Mouse (Mus musculus): ENCODE data around the gene Cdh13.

The Cdh13 gene

GRCm38 (mm10) chr8:119245181-119245580 is 961.6 kb downstream of the Cdh13 start:
- no peak for DNase-seq (ENCODE audit: low read depth, low spot score)

- no peak for DNase-seq (ENCODE audit: low read depth, low spot score)
Observed at GRCm38 (mm10) chr8:119245641-119246040, 962.1 kb downstream of the Cdh13 start.

DNA sequence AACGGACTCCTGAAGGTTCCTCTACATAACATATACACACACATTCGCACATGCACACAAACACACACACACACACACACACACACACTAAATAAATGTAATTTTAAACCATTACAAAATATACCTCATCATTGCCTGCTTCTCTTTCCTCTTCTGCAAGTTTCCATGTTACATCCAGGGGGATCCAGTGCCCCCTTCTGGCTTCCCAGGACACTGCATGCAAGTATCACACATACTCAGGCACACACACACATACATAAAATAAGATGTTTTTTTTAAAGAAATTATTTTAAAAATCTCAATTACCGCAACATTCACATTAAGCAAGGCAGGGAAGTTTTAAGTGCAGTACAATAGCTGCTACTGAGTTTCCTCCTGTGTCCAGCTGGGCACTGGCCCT is 970.8 kb downstream of the Cdh13 start:
- no peak for DNase-seq (ENCODE audit: low read depth, low spot score)

DNA sequence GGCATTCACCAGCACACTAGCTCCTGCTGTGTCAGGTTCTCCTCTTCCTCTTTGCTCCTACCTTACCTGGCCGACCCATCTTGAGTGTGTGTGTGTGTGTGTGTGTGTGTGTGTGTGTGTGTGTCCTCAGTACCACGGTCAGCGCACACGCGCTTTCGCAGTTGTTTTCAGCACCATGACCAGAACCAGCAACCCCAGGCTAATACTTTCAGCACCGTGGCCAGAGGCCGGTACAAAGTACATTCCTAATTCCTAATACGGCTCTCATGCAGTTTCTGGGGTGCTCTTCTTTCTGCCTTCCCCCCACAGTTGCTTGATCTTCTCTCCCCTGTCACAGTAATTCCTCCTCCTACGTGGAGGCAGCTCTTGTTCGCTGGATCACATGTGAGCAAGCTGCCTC is 975.1 kb downstream of the Cdh13 start:
- DNase-seq (ENCODE audit: low read depth, low spot score): peak; percentile 74

GRCm38 (mm10) chr8:119263750-119264149 is 980.2 kb downstream of the Cdh13 start:
- peak; percentile 1 for DNase-seq (ENCODE audit: low read depth, low spot score)

GRCm38 (mm10) chr8:119266304-119266703 is 982.8 kb downstream of the Cdh13 start:
- no peak for DNase-seq (ENCODE audit: low read depth, low spot score)

- DNase-seq (ENCODE audit: low read depth, low spot score): no peak
Observed at GRCm38 (mm10) chr8:119269576-119269975, 986.0 kb downstream of the Cdh13 start.

DNA sequence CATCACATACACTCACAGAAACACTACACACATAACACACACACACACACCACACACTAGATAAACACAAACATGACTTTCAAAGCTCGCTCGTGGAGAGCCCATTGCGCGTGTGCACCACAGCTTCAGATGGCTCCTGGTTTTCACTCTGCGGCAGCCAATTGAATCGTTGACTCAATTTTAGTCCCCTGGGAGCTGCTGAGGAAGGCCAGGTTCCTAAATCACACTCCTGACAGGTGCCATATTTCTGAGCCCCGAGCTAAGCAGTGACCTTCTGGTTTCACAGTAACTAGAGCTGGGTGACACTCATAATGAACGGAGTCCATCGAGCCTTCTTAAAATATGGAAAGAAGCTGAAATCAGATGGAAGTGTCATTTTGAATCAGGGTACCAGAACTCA is 986.8 kb downstream of the Cdh13 start:
- DNase-seq (ENCODE audit: low read depth, low spot score): no peak

- DNase-seq (ENCODE audit: low read depth, low spot score): no peak
Observed at GRCm38 (mm10) chr8:119272891-119273290, 989.4 kb downstream of the Cdh13 start.

- DNase-seq (ENCODE audit: low read depth, low spot score): no peak
Observed at GRCm38 (mm10) chr8:119275442-119275841, 991.9 kb downstream of the Cdh13 start.

DNA sequence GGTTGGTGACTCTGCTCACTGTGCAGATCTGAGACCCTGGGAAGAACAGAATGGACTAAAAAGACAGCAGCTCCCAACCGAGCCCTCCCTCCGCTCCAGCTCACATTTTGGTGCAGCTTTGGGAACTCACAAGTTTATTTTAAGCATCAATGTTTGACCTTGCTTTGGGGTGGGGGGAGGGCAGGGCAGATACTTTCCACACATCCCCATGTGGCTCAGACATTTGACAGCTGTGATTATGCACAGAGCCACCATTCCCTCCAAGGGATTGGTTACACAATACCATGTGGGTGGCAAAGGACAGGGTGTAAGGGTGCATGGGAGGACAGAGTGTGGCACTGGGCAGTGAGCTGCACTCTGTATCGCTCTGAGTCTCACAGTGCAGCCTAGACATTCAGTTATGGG is 993.5 kb downstream of the Cdh13 start:
- DNase-seq (ENCODE audit: low read depth, low spot score): no peak

GRCm38 (mm10) chr8:119281761-119282160 is 998.2 kb downstream of the Cdh13 start:
- DNase-seq (ENCODE audit: low read depth, low spot score): no peak

GRCm38 (mm10) chr8:119284516-119284915 is 1001.0 kb downstream of the Cdh13 start:
- no peak for DNase-seq (ENCODE audit: low read depth, low spot score)

- DNase-seq (ENCODE audit: low read depth, low spot score): no peak
Observed at GRCm38 (mm10) chr8:119284920-119285319, 1001.4 kb downstream of the Cdh13 start.

DNA sequence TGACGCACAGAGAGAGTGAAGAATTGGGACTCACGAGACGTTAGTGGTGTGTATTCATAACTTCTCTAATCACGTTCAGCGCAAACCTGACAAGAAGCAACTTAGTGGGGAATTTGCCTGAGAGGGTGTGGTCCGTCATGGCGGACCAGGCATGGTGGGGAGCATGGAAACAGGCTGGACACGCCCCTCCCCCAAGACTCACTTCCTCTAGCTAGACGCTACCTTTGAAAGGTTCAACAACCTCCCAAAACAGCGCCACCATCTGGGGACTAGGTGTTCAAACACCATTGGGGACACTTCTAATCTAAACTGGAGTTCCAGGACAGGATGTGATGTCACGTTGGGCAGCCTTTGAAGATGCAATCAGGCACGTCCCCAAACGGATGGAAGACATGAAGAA is 1011.9 kb downstream of the Cdh13 start:
- DNase-seq (ENCODE audit: low read depth, low spot score): no peak

- DNase-seq (ENCODE audit: low read depth, low spot score): peak; percentile 12
Observed at GRCm38 (mm10) chr8:119297752-119298151, 1014.2 kb downstream of the Cdh13 start.

DNA sequence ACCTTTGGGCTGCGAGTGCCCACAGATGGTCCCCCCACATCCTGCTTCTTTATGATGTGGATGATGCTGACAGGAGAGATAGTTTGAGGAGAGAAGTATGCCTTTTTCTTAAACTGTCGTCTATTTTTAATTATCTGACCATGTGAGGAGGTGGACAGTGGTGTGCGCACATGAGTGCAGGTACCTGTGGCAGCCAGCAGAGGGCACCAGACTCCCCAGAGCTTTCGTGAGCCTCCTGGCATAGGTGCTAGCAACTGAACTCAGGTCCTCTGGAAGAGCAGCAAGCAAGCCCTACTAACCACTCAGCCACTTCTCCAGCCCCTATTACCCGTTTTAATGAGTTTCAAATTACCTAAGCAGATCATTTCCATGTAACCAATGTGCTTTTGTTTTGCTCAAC is 1016.8 kb downstream of the Cdh13 start:
- no peak for DNase-seq (ENCODE audit: low read depth, low spot score)

GRCm38 (mm10) chr8:119304196-119304595 is 1020.7 kb downstream of the Cdh13 start:
- DNase-seq (ENCODE audit: low read depth, low spot score): no peak

DNA sequence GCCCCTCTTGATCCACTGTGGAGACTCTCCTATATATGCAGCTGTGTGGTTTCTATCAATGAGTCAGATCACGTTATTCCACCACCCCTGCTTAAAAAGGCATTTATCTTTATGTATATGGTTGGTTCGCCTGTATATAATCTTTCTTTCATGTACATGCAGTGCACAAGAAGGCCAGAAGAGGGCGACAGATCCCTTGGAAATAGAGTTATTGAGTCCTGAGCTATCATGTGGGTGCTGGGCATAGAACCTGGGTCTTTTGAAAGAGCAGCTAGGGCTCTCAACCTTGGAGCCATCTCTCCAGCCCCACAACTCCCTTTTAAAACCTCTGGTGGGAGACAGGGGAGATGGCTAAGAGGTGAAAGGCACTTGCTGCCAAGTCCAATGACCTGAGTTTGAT is 1027.9 kb downstream of the Cdh13 start:
- no peak for DNase-seq (ENCODE audit: low read depth, low spot score)

DNA sequence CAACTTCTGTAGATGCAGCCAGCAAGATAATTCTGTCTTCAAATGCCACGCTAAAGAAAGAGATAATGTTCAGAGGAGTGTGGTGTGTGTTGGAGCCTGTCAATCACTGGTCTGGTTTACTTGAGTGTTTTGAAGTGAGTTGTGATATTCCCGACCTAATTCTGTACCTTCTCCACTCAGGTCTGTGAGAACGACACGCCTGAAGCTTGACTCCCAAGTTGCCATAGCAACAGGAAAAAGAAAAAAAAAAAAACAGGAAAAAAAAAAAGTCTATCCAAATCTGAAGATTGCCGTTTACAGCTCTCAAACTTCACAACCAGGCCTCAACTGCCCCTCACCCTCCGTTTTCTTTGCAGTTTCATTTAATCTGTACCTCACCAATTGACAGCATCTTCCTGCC is 1039.7 kb downstream of the Cdh13 start:
- no peak for DNase-seq (ENCODE audit: low read depth, low spot score)

DNA sequence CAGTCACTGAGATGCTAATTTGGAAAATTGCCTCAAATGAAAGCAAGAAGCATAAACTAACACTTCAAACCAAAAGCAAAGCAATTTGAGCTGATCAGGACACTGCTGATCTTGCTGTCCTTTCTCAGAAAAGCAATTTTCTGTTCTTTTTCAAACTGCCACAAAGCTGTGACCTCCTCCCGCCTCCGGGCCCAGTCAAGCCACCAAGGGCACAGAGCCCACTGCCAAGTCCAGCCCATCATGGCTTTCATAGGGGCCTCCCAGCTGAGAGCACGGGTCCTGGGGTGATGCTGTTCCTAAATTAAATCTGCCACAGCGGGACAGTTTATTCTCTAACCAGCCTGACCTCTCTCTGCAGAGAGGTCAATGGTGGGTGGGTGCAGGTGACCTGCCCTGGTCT is 1056.0 kb downstream of the Cdh13 start:
- DNase-seq (ENCODE audit: low read depth, low spot score): no peak

DNA sequence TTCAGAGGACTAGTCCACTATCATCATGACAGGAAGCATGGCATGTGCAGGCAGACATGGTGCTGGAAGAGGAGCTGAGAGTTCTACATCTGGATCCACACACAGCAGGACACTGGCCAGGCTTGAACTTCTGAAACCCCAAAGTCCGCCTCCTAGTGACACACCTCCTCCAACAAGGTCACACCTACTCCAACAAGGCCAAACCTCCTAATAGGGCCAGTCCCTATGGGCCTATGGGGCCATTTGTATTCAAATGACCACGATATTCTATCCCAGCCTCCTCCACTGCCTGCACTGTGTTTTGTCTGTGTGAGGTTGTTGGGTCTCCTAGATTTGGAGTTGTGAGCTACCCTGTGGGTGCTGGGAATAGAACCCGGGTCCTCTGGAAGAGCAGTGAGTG is 1060.1 kb downstream of the Cdh13 start:
- no peak for DNase-seq (ENCODE audit: low read depth, low spot score)

- peak; percentile 96 for DNase-seq (ENCODE audit: low read depth, low spot score)
Observed at GRCm38 (mm10) chr8:119344190-119344856, 1060.8 kb downstream of the Cdh13 start, which contains the start of gene Hsbp1. TSS of gene Hsbp1 (plus strand) at chr8:119344488.
